Mouse (Mus musculus) adrenal gland, postnatal 14 days (tissue): ENCODE data around the gene Slc6a8. TPM values are rescaled to one million over a fixed set of nuclear protein-coding genes. Genes with fewer than 3 reads are reported as not detected.

ENCODE experiments used
- DNase-seq: peaks from one replicate; pipeline ENCODE4 v3.0.0; 2021; ENCODE audit warnings: mixed read lengths
- long read RNA-seq, 2 experiments: library from polyadenylated mRNA; stranded (forward); transcript quantifications; one replicate each; pipeline ENCODE4 v2.0.0; 2021
- total RNA-seq: library from RNA; stranded (reverse); gene quantifications from 2 replicates; pipeline ENCODE4 v1.2.3, GENCODE M21; 2021

The Slc6a8 gene
- total RNA-seq = 38.8 and 42.2 TPM in 2 replicates
- long read RNA-seq, experiment 1, transcript Slc6a8-203 (13 exons, 3,314 nt) = major isoform, 5 of 11 reads
- long read RNA-seq, experiment 1, partial matches to known transcripts = 3 of 11 reads
- long read RNA-seq, experiment 1, other reads (novel, unspliced or antisense) = 3 of 11 reads
- long read RNA-seq, experiment 2, partial matches to known transcripts = 0 of 7 reads
- long read RNA-seq, experiment 2, other reads (novel, unspliced or antisense) = 4 of 7 reads

GRCm38 (mm10) chrX:73672879-73673618 lies at the start of gene Slc6a8:
Gene Slc6a8 (plus strand): TSS chrX:73673150.
- peak; percentile 83 for DNase-seq

- DNase-seq = no peak
Observed at GRCm38 (mm10) chrX:73626981-73627380, 46.0 kb upstream of the Slc6a8 start.

DNA sequence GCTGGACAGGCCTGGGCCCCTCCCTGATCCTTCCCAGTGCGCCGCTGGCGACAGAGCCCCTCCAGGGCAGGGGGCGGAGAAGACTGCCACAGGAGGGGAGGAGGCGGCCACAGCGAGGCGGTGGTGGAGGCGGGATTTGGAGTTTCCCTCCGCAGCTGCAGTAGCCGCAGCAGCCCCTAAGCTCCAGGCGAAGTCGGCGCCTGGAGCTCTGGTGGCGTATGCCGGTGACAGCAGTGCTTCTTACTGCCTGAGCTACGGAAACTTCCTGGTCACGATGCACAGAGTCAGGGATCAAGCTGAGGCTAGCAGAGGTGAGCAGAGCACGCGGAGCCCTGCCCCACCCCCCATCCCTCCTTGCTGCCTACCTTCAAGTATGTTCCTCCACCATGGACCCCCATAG lies 37.5 kb upstream of the Slc6a8 start:
- DNase-seq = no peak

GRCm38 (mm10) chrX:73637415-73637814 lies 35.5 kb upstream of the Slc6a8 start:
- DNase-seq = peak; percentile 27

GRCm38 (mm10) chrX:73639255-73639675 lies 33.7 kb upstream of the Slc6a8 start, which contains the start of gene Dusp9:
Gene Dusp9 (plus strand): TSS chrX:73639419.
- DNase-seq = peak; percentile 74

- peak; percentile 34 for DNase-seq
Observed at GRCm38 (mm10) chrX:73639901-73640469, 33.0 kb upstream of the Slc6a8 start.

DNA sequence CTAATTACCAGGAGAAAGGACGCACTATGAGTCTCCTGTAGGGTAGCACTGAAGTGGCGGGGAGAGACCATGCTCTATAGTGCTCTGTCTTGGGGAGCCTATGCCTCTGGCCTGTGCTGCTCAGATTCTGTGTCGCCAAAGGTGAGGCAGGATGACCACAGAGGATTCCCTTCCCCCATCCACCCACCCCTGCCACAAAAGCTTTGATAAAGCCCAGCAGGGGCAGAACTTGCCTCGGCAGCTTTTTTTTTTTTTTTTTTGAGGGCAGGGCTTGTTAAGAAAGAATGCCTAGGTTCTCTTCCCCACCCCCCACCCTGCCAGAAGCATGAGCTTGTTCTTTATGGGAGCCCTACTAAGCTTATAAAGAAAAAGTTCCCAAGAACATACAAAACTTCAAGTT lies 27.8 kb upstream of the Slc6a8 start:
- DNase-seq = no peak

DNA sequence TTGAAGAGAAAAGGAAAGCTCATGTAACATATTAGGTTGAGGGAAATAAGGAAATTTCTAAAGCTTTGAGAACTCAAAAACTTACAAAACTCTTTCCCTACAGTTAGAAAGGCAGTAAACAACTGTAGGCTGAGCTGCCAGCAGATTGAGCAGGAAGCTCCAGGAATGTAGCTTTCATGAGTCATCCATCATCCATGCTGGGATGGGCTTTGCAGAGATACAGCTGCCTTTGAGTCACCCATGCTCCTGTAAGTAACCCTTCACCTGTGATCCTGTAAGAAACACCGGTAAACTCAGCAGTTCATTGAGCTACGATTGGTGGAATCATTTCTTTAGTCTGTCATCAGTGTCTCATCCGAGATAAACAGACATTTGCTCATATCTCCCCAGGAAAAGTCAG lies 22.1 kb upstream of the Slc6a8 start:
- no peak for DNase-seq

DNA sequence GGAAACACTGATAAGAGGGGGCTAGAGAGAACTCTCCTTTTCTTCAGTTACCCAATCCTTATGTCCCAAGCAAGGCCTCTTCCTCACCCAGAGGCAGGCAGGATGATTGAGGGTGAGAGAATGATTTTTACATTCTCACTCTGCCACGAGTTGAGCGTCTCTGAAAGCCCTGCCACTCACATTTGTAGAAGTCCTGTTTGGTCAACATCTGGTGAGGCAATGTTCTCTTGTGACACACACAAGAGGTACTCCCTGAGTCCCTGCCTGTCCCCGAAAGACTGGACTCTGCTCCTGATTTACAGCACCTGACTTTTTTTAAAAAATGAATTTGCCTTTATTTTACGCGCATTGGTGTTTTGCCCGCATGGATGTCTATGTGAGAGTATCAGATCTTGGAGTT lies 19.6 kb upstream of the Slc6a8 start:
- DNase-seq = no peak

DNA sequence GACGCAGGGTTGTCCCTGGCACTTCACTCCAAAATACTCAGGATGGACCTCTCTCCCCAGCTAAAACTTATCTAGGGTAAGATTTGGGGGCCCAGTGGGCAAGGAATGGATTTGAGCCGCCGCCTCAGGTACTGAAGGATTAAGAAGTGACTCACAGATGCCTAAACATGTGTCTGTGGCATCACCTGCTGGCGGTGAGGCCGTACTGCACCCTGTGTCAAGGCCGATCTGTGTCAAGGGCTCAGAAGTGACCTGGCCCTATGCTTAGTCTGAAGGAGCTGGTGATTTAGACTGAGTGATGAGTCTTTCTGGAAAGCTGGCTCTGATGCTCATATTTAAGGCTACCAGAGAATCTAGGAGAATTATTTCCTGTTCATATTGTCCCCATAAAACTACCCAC lies 18.8 kb upstream of the Slc6a8 start:
- DNase-seq = peak; percentile 49

DNA sequence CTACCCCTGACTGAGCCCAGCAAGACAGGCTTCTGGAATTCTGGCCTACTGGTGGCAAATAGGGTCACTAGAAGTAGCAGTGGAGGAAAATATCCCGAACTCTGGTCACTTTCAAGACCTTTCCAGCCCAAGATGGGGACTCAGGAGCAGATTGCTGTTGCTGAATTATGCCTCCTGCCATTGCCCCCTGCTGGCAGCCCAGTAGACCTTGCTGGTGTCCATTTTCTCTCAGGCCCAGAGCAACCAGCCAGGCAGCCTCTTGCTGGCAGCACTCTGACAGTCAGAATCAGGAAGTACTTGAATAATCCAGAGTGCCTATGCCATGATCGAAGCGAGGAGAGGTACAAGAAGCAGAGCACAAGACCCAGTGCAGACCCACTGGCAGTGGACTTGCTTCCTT lies 17.4 kb upstream of the Slc6a8 start:
- peak; percentile 52 for DNase-seq

GRCm38 (mm10) chrX:73658391-73658790 lies 14.6 kb upstream of the Slc6a8 start:
- DNase-seq = no peak

DNA sequence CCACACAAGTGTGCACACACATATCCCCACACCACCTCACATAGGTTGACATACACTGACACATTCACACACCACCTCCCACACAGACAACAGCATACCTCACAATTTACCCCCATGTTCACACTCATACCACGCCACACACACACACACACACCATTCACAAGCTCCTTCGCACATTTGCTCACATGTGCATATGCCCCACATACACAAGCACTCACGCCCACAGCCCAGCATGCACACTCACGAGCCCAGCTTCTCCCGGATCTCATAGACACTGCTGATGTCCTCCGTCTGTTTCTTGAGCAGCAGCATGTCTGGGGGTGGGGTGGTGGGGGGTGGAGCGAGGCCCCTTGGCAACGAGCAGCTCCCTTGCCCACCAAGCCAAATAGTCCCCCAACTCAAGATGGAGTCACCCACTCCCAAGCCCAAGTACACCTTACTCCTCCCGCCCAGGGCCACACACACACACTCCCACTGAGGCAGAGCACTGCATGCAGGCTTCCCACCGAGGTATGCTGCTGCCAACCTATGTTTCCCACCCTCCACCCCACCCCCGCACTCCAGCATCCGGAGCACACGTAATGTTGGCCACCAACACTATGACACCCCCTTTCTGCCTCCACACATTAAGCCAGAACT lies 13.9 kb upstream of the Slc6a8 start:
- DNase-seq = no peak

DNA sequence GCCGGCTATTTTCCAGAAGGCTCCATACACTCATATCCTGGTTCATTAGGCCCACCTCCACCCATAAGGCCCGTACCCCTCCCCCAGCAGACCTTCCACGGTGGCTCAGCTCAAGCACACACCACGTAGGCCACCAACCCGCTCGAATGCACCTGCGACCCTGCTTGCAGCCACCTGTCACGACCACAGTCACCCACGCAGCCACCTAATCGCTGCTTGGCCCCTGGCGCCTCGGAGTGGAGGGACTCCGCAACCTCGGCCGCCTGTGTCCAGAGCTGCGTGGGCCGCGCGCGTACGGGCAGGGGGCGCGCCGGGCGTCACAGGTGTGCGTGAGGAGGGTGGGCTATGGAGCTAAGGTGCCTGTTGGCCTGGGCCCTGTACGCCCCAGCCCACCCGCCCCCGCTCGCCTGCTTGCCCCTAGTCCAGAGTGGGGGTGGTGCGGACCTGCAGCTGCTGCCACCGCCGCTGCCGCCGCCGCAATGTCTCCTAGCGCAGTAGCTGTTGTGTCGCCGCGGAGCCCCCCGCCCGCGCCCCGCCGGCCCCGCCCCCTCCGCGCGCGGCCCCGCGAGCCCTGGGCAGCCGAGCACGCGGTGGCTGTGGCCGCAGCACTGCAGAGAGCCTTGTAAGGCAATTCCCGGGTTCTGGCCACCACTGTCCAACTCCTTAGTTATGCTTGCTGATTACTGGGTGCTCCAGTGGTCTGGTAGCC lies 13.2 kb upstream of the Slc6a8 start, which contains the start of gene Pnck:
TSS of gene Pnck (minus strand) at position 543 of the 709 bp plus-strand sequence.
- peak; percentile 44 for DNase-seq

- DNase-seq = no peak
Observed at GRCm38 (mm10) chrX:73660284-73660665, 12.7 kb upstream of the Slc6a8 start.

DNA sequence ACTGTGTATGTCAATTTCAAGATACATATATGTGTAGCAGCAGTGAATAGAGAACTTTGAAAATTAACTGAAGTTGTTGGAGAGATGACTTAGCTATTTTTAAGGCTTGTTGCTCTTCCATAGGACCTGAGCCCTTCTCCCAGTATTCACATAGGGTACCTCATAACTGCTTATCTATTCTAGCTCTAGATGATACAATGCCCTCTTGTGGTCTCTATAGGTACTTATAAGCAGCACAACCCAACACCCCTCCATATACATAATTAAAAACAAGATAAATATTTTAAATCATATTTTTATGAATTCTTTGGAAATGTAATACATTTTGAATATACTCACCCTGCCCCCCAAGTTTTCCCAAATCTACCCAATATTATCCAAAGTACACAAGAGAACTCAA lies 9.8 kb upstream of the Slc6a8 start:
- DNase-seq = no peak

DNA sequence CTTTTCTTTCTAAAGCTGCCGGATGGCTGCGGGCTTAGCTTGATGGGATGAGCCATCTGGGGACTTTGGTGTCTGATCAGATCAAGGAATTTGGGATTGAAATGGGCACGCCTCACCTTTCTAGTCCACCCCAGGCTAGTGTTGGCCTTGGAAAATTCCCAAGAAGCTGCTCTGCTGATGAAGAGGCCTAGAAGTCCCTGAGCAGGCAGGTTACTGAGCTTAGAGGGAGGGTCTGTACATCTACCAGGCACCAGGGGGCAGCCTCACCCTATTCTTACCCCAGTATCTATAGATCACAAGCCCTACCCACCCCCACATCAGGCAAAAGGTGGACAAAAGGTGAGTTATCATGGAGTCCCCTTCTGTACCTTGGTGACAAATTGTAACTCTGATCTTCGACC lies 919 bp upstream of the Slc6a8 start:
- DNase-seq = peak; percentile 66

GRCm38 (mm10) chrX:73673619-73673967 lies 643 bp downstream of the Slc6a8 start:
- DNase-seq = no peak

GRCm38 (mm10) chrX:73673968-73674661 lies 1.2 kb downstream of the Slc6a8 start:
- peak; percentile 45 for DNase-seq

GRCm38 (mm10) chrX:73675231-73675630 lies 2.3 kb downstream of the Slc6a8 start:
- DNase-seq = peak; percentile 49

GRCm38 (mm10) chrX:73676668-73677067 lies 3.7 kb downstream of the Slc6a8 start:
- no peak for DNase-seq

GRCm38 (mm10) chrX:73684156-73684555 lies 11.2 kb downstream of the Slc6a8 start:
- no peak for DNase-seq
